Mouse (Mus musculus): ENCODE measurements around the gene Cpa2.

GRCm38 (mm10) chr6:30563575-30563974 is 22.2 kb downstream of the Cpa2 start:
- TF ChIP-seq CTCF (conservative IDR thresholded peaks at IDR 0.05; ENCODE audit: low read length): no peak
- TF ChIP-seq NANOG (IDR thresholded peaks at IDR 0.05; ENCODE audit: borderline replicate concordance, low read length): no peak

All from E14TG2a.4 (cell line).